Mouse (Mus musculus): ENCODE results near the gene 4930503B20Rik. TPM values are rescaled to one million over a fixed set of nuclear protein-coding genes. Genes with fewer than 3 reads are reported as not detected.
A peak's percentile ranks its signal among the peaks of the same experiment; 100 is the strongest.

The 4930503B20Rik gene
- total RNA-seq, 2 experiments from 2014 or later, result 0.05 TPM; not detected in 1

DNA sequence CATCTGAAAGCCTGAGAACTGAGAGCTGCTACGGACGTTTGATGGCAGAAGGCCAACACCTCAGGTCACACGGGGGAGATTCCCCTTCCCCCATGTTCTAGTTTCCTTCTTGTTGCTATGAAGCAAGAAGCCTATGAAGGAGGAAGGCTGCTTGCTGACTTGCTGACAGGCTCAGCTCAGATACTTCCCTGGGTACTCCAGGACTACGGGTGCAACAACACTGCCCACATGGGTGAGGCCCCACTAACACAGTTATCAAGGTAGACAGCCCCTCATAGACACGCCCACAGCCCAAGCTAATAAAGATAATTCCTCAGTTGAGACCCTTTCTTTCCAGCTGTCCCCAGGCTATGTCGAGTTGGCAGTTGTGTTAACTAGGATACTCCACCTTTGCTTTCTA lies 2.6 kb upstream of the 4930503B20Rik start:
- peak; percentile 20; the same call in 1 of the 2 replicates for ATAC-seq (replicated peaks; ENCODE audit: poor library complexity, severe bottlenecking)

DNA sequence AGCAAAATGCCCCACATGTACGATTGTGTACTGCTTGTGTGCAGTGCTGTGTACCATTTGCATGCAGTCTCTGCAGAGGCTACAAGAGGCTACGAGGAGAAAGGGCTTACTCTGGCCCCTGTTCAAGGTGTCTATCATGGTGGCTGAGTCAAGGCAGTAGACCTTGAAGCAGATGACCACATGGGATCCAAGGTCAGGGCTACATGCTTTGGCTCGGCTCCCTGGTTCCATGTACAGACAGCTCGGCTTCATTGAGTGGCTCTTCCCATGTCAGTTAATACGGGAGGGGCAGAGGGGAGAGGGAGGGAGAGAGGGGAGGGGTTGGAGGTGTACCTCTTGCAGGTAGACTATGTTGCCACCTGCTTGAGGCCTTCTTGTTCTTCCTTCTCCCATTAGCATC lies 1.3 kb upstream of the 4930503B20Rik start:
- ATAC-seq (replicated peaks; ENCODE audit: poor library complexity, severe bottlenecking), result no peak

DNA sequence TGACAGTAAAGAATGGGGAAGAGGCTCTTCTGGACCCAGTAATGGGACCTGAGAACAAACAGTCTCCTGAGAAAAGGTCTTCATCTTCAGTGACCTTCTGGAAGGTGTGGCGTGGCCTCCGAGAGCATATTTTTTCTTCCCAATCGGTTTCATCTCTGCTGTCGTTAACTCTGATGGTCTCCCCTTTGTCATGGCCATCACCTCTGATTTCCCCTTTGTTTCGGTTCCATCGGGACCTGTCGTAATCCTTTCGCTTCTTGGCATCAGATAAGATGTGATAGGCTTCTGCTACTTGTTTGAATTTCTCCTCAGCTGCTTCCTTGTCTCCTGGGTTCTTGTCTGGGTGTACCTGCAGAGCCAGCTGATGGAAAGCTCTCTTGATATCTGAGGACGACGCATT lies 401 bp downstream of the 4930503B20Rik start:
- no peak for ATAC-seq (replicated peaks; ENCODE audit: poor library complexity, severe bottlenecking)

DNA sequence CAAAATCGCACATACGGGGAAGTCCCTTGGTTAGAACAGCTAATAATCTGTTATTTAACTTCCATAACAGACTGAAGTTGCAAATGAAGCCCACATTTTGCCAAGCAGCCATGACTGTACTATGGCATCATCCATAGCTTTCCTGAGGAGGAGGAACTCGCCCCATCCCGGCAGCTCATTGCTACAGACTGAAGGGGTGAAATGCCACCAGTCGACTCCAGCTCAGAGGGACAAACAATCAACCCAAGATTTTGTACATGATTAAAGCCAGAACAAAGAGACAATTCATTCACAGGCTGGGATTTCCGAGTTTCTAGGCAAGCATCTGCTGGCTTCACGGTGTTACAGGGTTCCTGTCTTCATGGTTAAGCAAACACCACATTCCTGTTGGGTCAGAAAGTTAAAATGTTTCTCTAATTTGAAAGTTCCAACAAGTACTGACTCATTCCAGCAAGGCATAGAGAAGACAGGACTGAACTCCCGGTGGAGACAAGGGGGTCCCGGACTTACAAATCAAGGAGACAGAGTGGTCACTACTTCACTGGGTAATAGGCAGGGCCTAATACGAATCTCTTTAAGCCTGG lies 1.7 kb downstream of the 4930503B20Rik start:
- ATAC-seq (replicated peaks; ENCODE audit: poor library complexity, severe bottlenecking), result no peak

DNA sequence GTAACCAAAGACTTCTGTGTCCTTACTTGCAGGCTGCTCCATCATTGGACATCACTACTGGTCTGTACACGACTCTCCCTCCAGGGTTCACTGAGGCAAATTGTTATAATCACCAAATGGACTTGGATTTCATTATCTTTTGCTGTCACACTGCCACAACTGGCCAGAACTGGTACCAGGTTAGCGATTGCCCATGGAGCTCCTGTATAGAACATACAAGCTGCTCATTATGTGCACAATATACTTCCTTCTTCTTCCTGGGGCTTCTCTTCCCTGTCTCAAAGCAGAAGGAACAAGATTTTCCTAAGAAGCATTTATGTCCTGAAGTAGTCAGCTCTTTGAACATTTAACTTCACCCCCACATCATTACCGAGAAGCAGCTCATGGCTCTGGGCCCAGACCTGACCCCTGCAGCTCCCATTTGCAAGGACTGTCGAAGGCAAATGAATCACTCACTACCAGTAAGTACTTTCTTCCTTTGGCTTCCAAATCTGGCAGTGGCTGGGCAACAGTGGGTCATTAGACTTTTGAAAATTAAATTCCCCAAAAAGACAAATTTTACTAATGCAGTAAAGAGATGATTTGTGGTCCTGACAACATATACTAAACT lies 9.2 kb downstream of the 4930503B20Rik start:
- no peak for ATAC-seq (replicated peaks; ENCODE audit: poor library complexity, severe bottlenecking)

DNA sequence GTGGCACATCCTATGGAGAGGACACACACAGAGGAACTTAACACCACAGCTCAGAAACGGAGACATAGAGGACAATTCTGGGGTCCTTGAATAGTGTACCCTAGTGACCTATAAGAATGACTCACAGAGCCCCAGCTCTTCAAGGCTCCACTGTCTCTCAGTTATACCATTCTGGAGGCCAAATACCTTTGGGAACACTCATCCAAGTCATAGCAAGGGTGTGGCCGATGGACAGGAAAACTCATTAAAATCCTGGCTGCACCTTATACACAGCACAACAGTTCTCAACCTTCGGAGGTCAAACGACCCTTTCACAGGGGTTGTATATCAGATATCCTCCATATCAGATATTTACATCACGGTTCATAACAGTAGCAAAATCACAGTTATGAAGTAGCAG lies 18.6 kb downstream of the 4930503B20Rik start:
- no peak for ATAC-seq (replicated peaks; ENCODE audit: poor library complexity, severe bottlenecking)

DNA sequence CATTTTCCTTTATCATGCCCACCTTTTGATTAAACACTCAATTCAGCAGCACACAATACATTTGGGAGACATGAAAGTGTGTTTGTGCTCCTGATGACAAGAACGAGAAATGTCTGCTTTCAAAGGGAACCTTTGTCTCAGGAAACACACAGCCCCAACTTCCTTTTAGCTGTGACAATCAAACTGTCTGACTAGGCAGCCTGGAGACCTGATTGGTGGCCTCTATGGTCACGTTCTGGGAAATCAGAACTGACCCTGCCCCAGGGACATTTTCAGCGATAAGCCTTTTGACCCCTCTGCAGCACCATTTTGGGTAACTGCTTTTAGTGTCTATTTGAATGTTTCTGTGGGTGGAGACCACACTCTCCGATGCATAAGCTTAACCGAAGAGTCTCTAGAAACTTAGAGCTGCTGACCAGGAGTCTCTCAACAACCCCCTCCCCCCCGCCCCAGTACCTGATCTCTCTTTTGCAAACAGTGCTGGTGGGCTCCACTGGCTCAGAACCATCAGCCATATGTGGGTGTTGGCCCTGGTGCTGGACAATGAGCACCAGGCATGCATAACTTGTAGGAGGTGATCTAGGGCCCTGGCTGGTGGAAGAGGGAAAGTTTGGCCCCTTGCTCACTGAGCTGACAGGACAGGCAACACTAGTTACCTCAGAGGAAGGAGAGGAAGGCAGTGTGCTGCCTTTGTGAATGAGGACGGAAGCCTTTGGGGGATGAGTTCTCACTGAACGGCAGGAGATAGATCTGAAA lies 22.7 kb downstream of the 4930503B20Rik start:
- peak; percentile 45 for ATAC-seq (replicated peaks; ENCODE audit: poor library complexity, severe bottlenecking)

DNA sequence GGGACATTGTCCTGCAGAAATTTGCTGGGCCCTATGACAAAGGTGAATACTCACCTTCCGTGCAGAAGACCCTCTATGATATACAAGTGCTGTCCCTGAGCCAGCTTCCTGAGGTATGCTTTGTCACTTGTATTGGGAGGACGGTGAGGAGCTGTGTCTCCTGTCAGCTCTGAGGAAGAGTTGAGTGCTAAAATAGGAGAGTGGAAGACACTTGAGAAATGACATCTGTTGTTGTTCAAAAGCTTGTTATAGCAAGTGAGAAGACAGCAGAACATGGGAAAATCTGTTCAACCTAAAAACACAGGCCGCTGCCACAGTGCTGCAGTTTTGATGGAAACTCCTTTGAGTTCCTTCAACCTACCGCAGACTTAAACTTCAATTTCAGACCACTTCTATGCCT lies 25.4 kb downstream of the 4930503B20Rik start:
- ATAC-seq (replicated peaks; ENCODE audit: poor library complexity, severe bottlenecking), result no peak

DNA sequence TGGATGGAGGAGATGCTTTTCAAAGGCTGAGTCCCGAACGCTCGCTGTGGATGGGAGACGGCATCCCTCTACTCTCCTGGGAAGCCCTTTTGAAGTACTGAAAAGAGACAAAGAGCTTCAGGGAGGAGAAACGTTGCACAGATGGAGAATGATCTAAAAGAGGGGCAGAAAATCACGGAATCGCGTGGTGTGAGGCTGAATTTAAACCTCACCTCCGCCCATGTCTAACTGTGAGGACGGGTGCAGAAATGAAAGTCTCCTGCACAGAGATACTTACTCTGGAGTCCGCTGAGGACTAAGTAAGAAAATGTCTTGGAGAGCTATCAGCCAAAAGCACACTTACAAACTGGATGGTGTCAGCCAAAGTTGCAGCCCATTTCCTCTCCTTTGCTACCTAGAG lies 29.2 kb downstream of the 4930503B20Rik start:
- ATAC-seq (replicated peaks; ENCODE audit: poor library complexity, severe bottlenecking), result no peak

DNA sequence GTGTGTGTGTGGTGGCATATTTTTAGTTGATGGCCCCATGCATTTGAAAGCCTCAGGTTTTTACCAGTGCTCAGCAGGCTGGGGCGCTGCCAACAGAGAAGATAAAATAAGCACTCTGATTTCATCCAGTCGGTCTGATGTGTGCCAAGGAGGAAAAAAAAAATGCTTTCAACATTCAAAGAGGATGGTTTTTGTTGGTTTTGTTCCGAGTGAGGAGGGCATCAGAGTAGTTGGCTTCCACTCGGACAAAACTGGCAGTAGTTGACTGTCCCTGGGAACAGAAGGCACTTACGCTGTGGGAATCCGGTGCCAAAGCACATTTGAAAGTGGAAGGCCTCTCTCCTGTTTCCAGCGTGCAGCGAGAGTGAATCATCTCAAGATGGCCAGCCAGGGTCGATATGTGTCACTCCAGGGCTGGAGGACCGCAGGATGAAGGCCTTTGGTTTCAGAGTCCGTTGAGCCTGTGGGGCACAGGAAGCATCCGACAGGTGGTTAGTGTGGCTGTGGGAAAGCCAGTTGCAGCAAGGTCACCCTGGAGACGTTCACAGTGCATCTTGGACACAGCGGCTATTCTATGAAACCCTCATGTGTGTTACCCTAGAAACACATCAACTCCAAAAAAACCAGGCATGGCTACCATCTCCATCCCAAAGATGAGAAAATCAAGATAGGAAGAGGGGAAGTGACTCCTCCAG lies 30.4 kb downstream of the 4930503B20Rik start:
- ATAC-seq (replicated peaks; ENCODE audit: poor library complexity, severe bottlenecking), result peak; percentile 34

DNA sequence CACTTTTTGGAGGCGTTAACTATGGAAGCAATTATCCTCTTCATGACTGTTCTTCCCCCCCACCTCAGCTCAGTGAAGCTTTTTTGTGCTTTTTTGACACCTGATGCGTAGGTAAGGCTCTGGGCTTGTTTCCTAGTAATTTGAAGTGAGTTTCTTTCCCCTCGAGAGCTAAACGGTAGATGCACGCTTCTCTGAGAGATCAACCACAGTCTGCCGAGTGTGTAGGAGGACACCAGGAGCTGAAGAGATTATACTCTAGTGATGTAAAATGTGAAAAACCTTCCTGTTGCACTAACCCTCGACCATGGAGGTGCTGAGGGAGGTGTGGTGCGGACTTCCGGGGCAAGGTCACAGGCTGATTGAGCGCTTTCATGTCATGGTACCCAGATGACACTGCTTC lies 31.0 kb downstream of the 4930503B20Rik start:
- ATAC-seq (replicated peaks; ENCODE audit: poor library complexity, severe bottlenecking), result no peak

DNA sequence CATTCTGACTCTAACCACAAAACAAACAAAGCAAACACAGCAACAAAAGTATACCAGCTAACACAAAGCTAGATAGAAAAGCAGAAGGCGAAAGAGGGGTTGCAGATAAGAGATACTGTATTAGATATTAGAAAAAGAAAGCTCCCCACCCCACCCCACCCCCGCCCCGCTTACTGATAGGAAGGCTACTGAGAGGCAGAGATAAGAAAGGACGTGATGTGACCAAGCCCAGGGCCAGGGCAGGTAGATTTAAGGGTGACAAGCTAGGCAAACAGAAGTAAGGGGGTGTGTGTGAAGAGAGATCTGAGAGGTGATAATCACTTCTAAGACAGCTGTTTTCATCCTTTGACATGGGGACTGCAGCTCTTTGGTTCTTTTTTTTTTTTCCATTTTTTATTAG lies 32.8 kb downstream of the 4930503B20Rik start:
- ATAC-seq (replicated peaks; ENCODE audit: poor library complexity, severe bottlenecking), result no peak

DNA sequence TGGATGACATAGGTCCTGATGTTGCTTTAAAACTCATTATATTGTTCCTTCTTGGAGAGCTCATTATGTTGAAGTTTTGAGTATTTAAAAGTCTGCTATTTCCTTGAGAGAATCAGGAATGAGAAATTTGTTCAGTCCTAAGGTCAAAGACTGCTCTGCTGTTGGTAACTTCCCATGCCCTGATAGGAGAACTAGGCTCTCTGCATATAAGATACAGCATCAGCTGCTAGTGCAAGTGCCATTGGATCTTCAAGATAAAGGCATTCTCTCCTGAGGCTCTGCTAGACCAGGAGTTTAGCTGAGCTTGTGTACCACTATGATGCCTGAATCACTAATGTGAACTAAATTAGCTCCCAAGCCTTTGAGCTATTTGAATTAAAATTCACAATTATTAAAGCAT lies 33.2 kb downstream of the 4930503B20Rik start:
- ATAC-seq (replicated peaks; ENCODE audit: poor library complexity, severe bottlenecking), result no peak

DNA sequence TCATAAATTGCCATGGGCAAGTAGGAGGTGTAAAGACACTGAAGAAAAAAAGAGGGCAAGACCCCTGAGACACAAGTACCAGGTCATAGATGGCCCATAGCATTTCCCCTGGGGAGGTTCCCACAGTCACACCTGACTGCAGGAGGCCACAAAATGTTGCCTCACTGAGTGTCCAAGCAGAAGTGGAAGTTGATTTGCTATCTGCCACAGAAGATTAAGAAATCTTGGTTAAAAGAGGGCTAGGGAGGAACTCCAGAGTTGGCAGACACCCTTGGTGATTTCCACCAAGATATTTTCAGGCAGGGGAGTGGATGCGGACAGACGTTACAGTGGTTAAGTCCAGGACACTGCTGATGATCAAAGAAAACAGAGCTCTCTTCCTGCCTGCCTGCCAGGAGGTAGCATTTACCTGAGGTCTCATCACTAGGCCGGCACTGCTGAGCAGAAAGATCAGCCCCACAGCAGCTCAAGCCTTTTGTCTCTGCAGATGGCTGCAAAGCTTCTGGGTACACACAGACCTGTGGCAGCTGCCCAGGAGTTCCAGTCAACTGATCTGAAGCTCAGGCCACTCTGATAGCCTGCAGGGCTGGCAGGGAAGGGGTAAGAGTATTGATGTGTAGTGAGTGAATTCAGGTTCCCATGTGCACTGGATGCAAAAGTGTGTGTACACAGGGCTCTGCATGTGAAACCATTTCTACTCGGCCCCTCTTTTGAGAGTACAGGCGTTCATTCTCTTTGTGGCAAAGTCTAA lies 34.4 kb downstream of the 4930503B20Rik start:
- peak; percentile 94 for ATAC-seq (replicated peaks; ENCODE audit: poor library complexity, severe bottlenecking)

DNA sequence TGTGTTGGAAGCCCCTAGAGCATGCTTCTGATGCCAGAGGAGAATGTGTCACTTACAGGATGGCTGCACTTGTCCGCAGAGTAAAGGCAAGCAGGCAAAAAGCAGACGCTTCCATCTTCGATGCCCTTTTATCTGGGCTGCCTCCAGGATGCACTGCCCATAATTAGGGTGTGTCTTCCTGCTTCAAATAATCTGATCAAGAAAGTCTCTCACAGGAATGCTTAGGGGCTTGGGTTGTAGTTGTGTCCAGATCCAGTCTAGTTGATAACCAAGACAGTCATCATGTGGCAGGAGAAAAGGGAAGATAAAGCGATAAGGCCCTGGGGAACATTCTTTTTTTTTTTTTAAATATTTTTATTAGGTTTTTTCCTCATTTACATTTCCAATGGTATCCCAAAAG lies 35.6 kb downstream of the 4930503B20Rik start, which contains the start of gene Dnase2b:
Gene Dnase2b, minus strand, starts transcription at position 101 of the 400 bp plus-strand sequence.
- no peak for ATAC-seq (replicated peaks; ENCODE audit: poor library complexity, severe bottlenecking)

DNA sequence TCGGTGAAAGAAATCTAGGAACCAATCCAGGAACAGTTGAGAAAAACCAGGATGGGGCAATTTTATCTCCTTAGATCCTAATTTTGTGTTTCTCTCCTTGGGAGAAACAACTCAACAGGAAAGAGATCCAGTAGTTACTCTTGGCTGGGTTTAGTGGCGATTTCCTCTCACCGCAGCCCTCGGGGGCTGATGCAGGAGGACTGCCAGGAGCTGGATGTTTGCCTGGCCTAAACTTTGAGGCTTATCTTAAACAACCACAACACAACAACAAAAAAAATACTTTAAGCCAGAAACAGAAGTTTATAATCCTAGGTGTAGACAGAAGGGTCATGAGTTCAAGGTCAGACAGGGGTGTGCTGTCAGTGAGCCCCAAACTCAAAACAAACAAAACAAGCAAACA lies 39.3 kb downstream of the 4930503B20Rik start:
- ATAC-seq (replicated peaks; ENCODE audit: poor library complexity, severe bottlenecking), result no peak

DNA sequence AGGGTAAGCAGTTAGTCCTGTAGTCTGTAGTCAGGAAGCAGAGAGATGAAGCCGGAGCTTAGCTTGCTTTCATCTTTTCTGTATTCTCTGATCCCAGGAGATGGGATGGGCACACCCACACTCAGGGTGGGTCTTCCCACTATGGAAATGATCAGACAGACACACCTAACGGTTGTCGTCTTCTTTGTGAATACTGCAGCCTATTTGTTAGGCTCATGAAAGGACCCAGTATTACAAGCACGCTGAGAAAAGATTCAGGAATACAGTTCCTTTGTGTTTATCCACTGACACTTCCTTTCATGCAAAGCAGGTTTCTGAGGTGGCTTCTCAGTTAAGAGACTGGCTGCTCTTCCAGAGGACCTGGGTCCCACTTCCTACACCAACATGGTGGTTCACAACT lies 39.9 kb downstream of the 4930503B20Rik start:
- no peak for ATAC-seq (replicated peaks; ENCODE audit: poor library complexity, severe bottlenecking)

DNA sequence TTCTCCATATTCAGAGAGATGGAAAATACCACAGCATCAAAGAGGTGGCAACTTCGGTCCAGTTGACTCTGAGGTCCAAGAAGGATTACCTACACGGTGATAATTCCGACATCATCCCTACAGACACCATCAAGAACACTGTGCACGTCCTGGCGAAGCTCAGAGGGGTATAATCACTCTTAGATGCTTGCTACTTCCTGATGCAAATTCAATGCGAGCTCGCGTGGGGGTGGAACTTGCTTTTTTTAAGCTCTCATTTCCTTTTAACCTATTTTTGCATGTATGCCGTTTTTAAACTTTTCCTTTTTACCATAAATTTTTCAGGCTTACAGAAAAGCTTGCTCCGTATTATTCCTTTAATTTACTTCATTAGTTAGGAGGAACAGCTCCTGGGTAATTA lies 40.8 kb downstream of the 4930503B20Rik start:
- ATAC-seq (replicated peaks; ENCODE audit: poor library complexity, severe bottlenecking), result no peak

DNA sequence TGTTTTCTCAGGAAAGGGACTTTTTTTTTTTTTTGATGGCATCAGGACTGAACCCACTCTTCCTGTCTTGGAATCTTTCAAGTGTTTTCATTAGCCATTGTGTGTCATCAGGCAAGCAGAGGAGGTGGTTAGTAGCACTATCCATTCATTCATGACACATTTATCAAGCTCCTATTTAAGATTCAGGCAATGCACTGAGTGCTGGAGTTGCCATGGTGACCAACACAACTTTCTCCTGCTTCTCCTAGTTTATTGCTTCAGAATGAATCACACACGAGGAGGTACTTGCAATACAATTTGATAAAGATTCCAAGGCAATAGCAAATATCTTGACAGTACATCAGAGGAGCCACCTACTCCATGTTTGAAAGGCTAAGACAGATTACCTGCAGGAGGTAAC lies 43.7 kb downstream of the 4930503B20Rik start:
- peak; percentile 38 for ATAC-seq (replicated peaks; ENCODE audit: poor library complexity, severe bottlenecking)

DNA sequence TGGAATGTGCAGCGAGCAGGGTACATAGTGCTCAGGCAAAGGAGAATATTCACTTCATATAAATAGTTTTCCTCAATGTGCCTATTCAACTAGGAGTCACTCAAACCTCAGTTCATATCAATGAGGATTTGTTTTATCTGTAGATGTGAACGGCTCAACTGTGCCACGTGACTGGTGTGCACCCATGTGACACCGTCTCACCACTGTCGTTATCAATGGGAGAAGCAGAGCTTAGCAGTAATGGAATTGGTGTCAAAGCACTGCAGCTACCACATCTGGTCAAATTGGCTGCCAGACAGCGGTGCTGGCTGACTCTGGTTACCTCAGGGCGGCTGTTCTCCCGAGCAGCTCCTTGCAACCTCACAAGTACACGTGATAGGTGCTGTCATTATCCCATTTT lies 46.5 kb downstream of the 4930503B20Rik start:
- ATAC-seq (replicated peaks; ENCODE audit: poor library complexity, severe bottlenecking), result no peak
